Mouse (Mus musculus): ENCODE data around the gene Atxn2. TPM values are rescaled to one million over a fixed set of nuclear protein-coding genes. Genes with fewer than 3 reads are reported as not detected.
"Not testable (repeated sequence)": the region's sequence is repeated elsewhere in the genome, so short reads cannot be mapped to it uniquely, and the experiment has no call there.

Atxn2 gene
- polyA plus RNA-seq, 1 experiment from 2014 or later = 74.4 TPM

DNA sequence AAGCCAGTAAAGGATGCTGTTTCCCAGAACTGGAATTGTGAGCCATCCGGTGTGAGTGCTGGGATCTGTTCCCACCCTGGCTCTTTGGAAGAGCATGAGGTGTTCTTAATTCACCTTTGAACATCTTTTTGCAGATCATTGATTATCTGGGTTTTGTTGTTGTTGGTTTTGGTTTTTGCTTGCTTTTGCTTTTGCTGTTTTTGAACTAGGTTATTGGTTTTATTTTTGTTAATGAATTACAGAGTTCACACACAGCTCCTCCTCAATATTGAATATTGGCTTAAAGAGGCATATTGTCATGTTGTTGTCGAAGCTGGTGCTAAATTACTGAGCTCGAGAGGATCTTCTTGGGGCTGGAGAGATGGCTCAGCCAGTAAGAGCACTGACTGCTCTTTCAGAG is 25.5 kb downstream of the Atxn2 start:
- DNase-seq (ENCODE audit: low spot score) = no peak
- Histone ChIP-seq H3K4me1 (ENCODE audit: control insufficient read depth, insufficient read depth, low read length) (no peaks in the 10 kb centered on the region), H3K27me3 (ENCODE audit: control insufficient read depth, insufficient read depth, low read length) (no peaks in the 10 kb centered on the region), H3K9ac (ENCODE audit: low read length) (no peak overlapping the region), H3K4me2 (ENCODE audit: low read depth, severe bottlenecking) (no peak overlapping the region), H3K27ac (replicated peaks; ENCODE audit: low read depth, low read length) (no peak overlapping the region), H3K9me3 (ENCODE audit: control insufficient read depth, low read length) (no peaks in the 10 kb centered on the region), H3K4me3 (ENCODE audit: low read depth, low read length) (no peak overlapping the region), H3K36me3 (ENCODE audit: control insufficient read depth, insufficient read depth, low read length) (no peaks in the 10 kb centered on the region; the same call in 1 of the 2 replicates)
- ATAC-seq (ENCODE audit: insufficient number of reproducible peaks, low FRiP score, low TSS enrichment, low read depth) = no peak
- 95% methylated on average over 3 of the region's 3 CpGs for WGBS

DNA sequence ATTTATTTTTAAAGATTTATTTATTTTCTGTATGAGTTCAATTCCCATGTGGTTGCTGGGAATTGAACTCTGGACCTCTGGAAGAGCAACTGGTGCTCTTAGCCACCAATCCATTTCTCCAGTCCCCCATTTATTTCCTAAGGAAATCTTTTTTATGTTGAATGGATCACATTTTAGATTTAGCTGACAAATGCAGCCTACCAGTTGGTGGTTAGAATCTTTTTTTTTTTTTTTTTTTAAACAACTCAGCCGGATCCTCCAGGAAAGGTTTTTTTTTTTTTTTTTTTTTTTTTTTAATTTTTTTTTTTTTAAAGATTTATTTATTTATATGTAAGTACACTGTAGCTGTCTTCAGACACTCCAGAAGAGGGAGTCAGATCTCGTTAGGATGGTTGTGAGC is 27.0 kb downstream of the Atxn2 start:
- not testable (repeated sequence) for H3K27ac ChIP-seq (replicated peaks; ENCODE audit: low read depth, low read length); H3K4me3 ChIP-seq (ENCODE audit: low read depth, low read length); H3K4me2 ChIP-seq (ENCODE audit: low read depth, severe bottlenecking); H3K9me3 ChIP-seq (ENCODE audit: control insufficient read depth, low read length); H3K27me3 ChIP-seq (ENCODE audit: control insufficient read depth, insufficient read depth, low read length); H3K9ac ChIP-seq (ENCODE audit: low read length); H3K36me3 ChIP-seq (ENCODE audit: control insufficient read depth, insufficient read depth, low read length); ATAC-seq (ENCODE audit: insufficient number of reproducible peaks, low FRiP score, low TSS enrichment, low read depth); H3K4me1 ChIP-seq (ENCODE audit: control insufficient read depth, insufficient read depth, low read length); DNase-seq (ENCODE audit: low spot score)
- WGBS = 78% methylated on average over 1 of the region's 2 CpGs

DNA sequence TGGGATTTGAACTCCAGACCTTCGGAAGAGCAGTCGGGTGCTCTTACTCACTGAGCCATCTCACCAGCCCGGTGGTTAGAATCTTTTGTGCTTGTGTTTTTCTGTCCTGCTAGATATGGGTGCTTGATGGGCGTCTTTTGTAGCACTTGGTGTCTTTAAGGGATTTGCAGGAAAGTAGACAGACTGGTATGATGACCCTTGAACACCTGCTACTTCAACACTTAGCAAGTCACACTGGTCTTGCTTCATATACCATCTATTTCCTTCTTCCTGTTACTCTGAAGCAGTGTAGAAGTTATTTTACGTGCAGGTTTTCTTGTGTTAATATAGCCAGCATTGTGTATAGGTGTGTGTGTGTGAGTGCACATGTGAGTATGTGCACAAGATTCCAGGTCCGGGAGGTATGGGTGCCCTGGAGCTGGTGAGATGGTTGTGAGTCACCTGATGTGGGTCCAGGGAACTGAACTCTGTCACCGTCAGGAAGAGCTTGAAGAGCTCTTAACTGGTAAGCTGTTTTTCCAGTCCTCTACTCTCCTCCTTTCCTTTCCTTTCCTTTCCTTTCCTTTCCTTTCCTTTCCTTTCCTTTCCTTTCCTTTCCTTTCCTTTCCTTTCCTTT is 27.5 kb downstream of the Atxn2 start:
- Histone ChIP-seq H3K27ac (replicated peaks; ENCODE audit: low read depth, low read length) (no peak overlapping the region), H3K9me3 (ENCODE audit: control insufficient read depth, low read length) (no peaks in the 10 kb centered on the region), H3K36me3 (ENCODE audit: control insufficient read depth, insufficient read depth, low read length) (no peaks in the 10 kb centered on the region), H3K4me1 (ENCODE audit: control insufficient read depth, insufficient read depth, low read length) (no peaks in the 10 kb centered on the region), H3K4me2 (ENCODE audit: low read depth, severe bottlenecking) (no peak overlapping the region), H3K27me3 (ENCODE audit: control insufficient read depth, insufficient read depth, low read length) (no peaks in the 10 kb centered on the region), H3K4me3 (ENCODE audit: low read depth, low read length) (no peak overlapping the region), H3K9ac (ENCODE audit: low read length) (no peak overlapping the region)
- DNase-seq (ENCODE audit: low spot score) (no peak), ATAC-seq (ENCODE audit: insufficient number of reproducible peaks, low FRiP score, low TSS enrichment, low read depth) (no peak)
- WGBS = 89% methylated on average over 6 of the region's 7 CpGs

DNA sequence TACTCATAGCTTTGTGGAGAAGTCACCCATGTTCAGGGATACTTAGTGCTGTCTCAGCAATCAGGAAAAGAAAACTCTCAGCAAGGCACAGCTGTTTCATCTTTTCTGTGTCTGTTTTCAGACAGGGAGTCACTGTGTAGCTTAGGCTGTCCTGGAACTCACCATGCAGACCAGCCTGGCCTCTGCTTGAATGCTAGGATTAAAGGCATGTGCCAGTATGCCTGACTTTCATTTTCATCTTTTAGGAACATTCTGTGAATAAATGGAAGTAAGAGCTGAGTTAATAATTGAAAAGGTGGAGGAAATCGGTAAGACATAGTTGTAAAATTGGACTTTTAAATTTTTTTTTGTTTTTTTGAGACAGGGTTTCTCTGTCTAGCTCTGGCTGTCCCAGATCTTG is 29.4 kb downstream of the Atxn2 start:
- no peak for DNase-seq (ENCODE audit: low spot score)
- no peak for ATAC-seq (ENCODE audit: insufficient number of reproducible peaks, low FRiP score, low TSS enrichment, low read depth)
- 89% methylated on average over 1 of the region's 1 CpGs for WGBS
- no peak overlapping the region for H3K4me2 ChIP-seq (ENCODE audit: low read depth, severe bottlenecking)
- no peak overlapping the region for H3K27ac ChIP-seq (replicated peaks; ENCODE audit: low read depth, low read length)
- no peaks in the 10 kb centered on the region for H3K4me1 ChIP-seq (ENCODE audit: control insufficient read depth, insufficient read depth, low read length)
- H3K4me3 ChIP-seq (ENCODE audit: low read depth, low read length) = no peak overlapping the region
- H3K27me3 ChIP-seq (ENCODE audit: control insufficient read depth, insufficient read depth, low read length) = no peaks in the 10 kb centered on the region
- no peaks in the 10 kb centered on the region for H3K36me3 ChIP-seq (ENCODE audit: control insufficient read depth, insufficient read depth, low read length)
- H3K9ac ChIP-seq (ENCODE audit: low read length) = no peak overlapping the region
- no peaks in the 10 kb centered on the region for H3K9me3 ChIP-seq (ENCODE audit: control insufficient read depth, low read length)

DNA sequence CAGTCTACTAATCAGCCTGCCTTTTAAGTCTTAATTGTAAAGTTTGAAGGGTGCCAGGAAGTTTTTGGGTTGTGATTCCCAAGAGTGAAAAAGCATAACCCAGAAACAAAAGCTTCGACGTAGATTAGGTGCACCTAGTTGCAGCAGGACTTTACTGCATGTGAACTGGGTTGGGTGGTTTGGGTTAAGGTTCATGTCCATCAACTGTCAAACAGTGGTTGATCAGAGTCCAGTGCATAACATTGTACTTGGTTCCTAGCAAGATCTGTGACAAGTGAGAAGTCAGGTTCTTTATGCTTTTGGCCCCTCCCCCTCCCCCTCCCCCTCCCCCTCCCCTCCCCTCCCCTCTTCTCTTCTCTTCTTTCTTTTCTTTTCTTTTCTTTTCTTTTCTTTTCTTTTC is 31.8 kb downstream of the Atxn2 start:
- H3K36me3 ChIP-seq (ENCODE audit: control insufficient read depth, insufficient read depth, low read length) = 0 out of 2 replicates have a peak, but pooled peaks cover 2% of the 10 kb centered on the region
- ATAC-seq (ENCODE audit: insufficient number of reproducible peaks, low FRiP score, low TSS enrichment, low read depth) (no peak), DNase-seq (ENCODE audit: low spot score) (no peak)
- no peak overlapping the region for H3K4me2 ChIP-seq (ENCODE audit: low read depth, severe bottlenecking)
- WGBS = 89% methylated on average over 2 of the region's 2 CpGs
- H3K27me3 ChIP-seq (ENCODE audit: control insufficient read depth, insufficient read depth, low read length) = no peaks in the 10 kb centered on the region
- H3K4me3 ChIP-seq (ENCODE audit: low read depth, low read length) = no peak overlapping the region
- H3K9me3 ChIP-seq (ENCODE audit: control insufficient read depth, low read length) = no peaks in the 10 kb centered on the region
- no peak overlapping the region for H3K27ac ChIP-seq (replicated peaks; ENCODE audit: low read depth, low read length)
- no peaks in the 10 kb centered on the region for H3K4me1 ChIP-seq (ENCODE audit: control insufficient read depth, insufficient read depth, low read length)
- H3K9ac ChIP-seq (ENCODE audit: low read length) = no peak overlapping the region

DNA sequence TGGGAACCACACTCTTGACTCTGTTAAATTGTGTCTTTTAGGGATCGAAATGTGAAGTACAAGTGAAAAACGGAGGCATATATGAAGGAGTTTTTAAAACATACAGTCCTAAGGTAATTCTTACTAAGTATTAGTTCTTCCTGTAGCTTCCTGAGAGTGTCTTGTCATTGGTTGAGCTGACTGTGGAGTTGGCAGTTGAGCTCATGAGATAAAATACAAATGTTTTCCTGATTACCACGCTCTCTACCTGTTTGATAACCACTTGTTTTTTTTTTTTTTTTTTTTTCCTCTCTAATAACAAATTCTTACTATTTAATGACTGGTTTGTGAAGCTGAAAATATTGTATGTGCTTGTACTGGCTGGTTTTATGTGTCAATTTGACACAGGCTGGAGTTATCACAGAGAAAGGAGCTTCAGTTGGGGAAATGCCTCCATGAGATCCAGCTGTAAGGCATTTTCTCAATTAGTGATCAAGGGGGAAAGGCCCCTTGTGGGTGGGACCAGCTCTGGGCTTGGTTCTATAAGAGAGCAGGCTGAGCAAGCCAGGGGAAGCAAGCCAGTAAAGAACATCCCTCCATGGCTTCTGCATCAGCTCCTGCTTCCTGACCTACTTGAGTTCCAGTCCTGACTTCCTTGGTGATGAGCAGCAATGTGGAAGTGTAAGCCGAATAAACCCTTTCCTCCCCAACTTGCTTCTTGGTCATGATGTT is 36.9 kb downstream of the Atxn2 start:
- H3K9ac ChIP-seq (ENCODE audit: low read length); H3K27ac ChIP-seq (replicated peaks; ENCODE audit: low read depth, low read length); H3K4me3 ChIP-seq (ENCODE audit: low read depth, low read length); H3K4me1 ChIP-seq (ENCODE audit: control insufficient read depth, insufficient read depth, low read length); DNase-seq (ENCODE audit: low spot score); ATAC-seq (ENCODE audit: insufficient number of reproducible peaks, low FRiP score, low TSS enrichment, low read depth); H3K9me3 ChIP-seq (ENCODE audit: control insufficient read depth, low read length); H3K36me3 ChIP-seq (ENCODE audit: control insufficient read depth, insufficient read depth, low read length); H3K27me3 ChIP-seq (ENCODE audit: control insufficient read depth, insufficient read depth, low read length); H3K4me2 ChIP-seq (ENCODE audit: low read depth, severe bottlenecking): not testable (repeated sequence)
- WGBS = 95% methylated on average over 4 of the region's 4 CpGs

DNA sequence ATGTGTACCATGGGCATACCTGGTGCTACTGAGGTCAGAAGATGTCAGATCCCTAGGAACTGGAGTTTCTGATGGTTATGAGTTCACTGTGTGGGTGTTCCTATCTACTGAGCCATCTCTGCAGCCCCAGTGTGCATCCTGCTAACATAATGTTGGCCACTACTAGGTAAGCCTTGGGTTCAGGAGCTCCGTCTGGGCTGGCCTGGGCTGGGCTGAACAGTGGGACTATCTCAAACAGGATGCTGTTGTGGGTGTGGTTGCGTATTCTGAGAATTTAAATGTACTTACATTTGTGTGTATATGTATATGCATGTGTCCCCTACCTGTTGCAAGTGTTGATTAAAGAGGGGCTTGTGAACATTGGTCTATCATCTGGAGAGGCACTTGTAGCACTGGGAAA is 38.5 kb downstream of the Atxn2 start:
- H3K27ac ChIP-seq (replicated peaks; ENCODE audit: low read depth, low read length) = no peak overlapping the region
- H3K9ac ChIP-seq (ENCODE audit: low read length) = no peak overlapping the region
- no peak for ATAC-seq (ENCODE audit: insufficient number of reproducible peaks, low FRiP score, low TSS enrichment, low read depth)
- WGBS = 92% methylated on average over 2 of the region's 2 CpGs
- H3K4me3 ChIP-seq (ENCODE audit: low read depth, low read length) = no peak overlapping the region
- no peak overlapping the region for H3K4me2 ChIP-seq (ENCODE audit: low read depth, severe bottlenecking)
- H3K27me3 ChIP-seq (ENCODE audit: control insufficient read depth, insufficient read depth, low read length) = no peaks in the 10 kb centered on the region
- DNase-seq (ENCODE audit: low spot score) = no peak
- no peaks in the 10 kb centered on the region for H3K9me3 ChIP-seq (ENCODE audit: control insufficient read depth, low read length)
- H3K4me1 ChIP-seq (ENCODE audit: control insufficient read depth, insufficient read depth, low read length) = no peaks in the 10 kb centered on the region
- H3K36me3 ChIP-seq (ENCODE audit: control insufficient read depth, insufficient read depth, low read length) = peaks cover 11% of the 10 kb centered on the region; the same call in 1 of the 2 replicates

DNA sequence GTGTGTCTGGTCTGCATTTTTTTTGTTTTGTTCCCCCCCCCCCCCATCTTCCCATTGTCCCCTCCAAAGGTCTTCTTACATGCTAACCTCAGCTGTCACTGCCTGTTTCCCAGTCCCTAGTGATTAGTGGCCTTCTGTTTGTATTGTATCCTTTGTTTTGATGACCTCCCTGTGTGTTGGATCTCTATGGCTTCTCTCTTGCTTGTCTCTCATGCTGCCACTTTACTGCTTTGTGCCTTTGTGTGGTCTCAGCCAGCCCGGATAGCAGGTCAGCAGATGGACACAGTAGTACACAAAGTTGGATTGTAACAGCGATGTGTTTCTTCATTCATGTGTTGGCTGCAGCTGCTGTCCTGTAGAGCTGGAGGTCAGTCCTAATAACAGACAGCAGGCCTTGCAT is 46.8 kb downstream of the Atxn2 start:
- Histone ChIP-seq H3K9me3 (ENCODE audit: control insufficient read depth, low read length) (0 out of 2 replicates have a peak, but pooled peaks cover 3% of the 10 kb centered on the region), H3K27me3 (ENCODE audit: control insufficient read depth, insufficient read depth, low read length) (no peaks in the 10 kb centered on the region), H3K4me2 (ENCODE audit: low read depth, severe bottlenecking) (no peak overlapping the region), H3K27ac (replicated peaks; ENCODE audit: low read depth, low read length) (no peak overlapping the region), H3K9ac (ENCODE audit: low read length) (no peak overlapping the region), H3K4me1 (ENCODE audit: control insufficient read depth, insufficient read depth, low read length) (no peaks in the 10 kb centered on the region), H3K4me3 (ENCODE audit: low read depth, low read length) (no peak overlapping the region), H3K36me3 (ENCODE audit: control insufficient read depth, insufficient read depth, low read length) (peaks cover 12% of the 10 kb centered on the region; the same call in 1 of the 2 replicates)
- 91% methylated on average over 2 of the region's 2 CpGs for WGBS
- ATAC-seq (ENCODE audit: insufficient number of reproducible peaks, low FRiP score, low TSS enrichment, low read depth) = no peak
- no peak for DNase-seq (ENCODE audit: low spot score)
